Comparison of ENCODE assay signal across 20 mouse cellular contexts in genomic region chr5:73826941-73827340, GRCm38 (mm10).
"Had no signal": no experiment of that assay in that cellular context is flagged by ENCODE, and none has a peak within 500 bp of the region (broad histone marks: within the 10 kb centered on the region; RNA-seq: fewer than 3 reads in every experiment).

No protein-coding gene starts in this region.

- H3K4me1 ChIP-seq: heart, embryonic 13.5 days; heart, embryonic 15.5 days; intestine, embryonic 15.5 days; liver, embryonic 13.5 days; liver, embryonic 15.5 days had no signal

- DNase-seq: gastrocnemius, postnatal 14 days; heart, postnatal 4 days; kidney, adult 18-20 months; kidney, adult 8-10 months; kidney, postnatal 10 days; kidney, postnatal 25 days; kidney, postnatal 4 days; liver; liver, embryonic 13.5 days had no signal

- H3K4me3 ChIP-seq: heart, embryonic 13.5 days; heart, embryonic 15.5 days; hindbrain, embryonic 10.5 days; hindbrain, embryonic 12.5 days; intestine, embryonic 15.5 days; layer of hippocampus, adult 2 months; left cerebral cortex, adult 2 months; limb, embryonic 10.5 days; limb, embryonic 12.5 days; liver, embryonic 13.5 days; liver, embryonic 15.5 days had no signal

- H3K27me3 ChIP-seq: heart, embryonic 13.5 days; heart, embryonic 15.5 days; hindbrain, embryonic 12.5 days; intestine, embryonic 15.5 days; limb, embryonic 12.5 days; liver, embryonic 13.5 days; liver, embryonic 15.5 days had no signal

- H3K9me3 ChIP-seq: heart, embryonic 13.5 days; heart, embryonic 15.5 days; hindbrain, embryonic 10.5 days; hindbrain, embryonic 12.5 days; intestine, embryonic 15.5 days; limb, embryonic 10.5 days; limb, embryonic 12.5 days; liver, embryonic 13.5 days; liver, embryonic 15.5 days had no signal

- H3K27ac ChIP-seq: heart, embryonic 15.5 days; hindbrain, embryonic 10.5 days; hindbrain, embryonic 12.5 days; hindbrain, embryonic 14.5 days; intestine, embryonic 15.5 days; layer of hippocampus, adult 2 months; left cerebral cortex, adult 2 months; limb, embryonic 10.5 days; limb, embryonic 12.5 days; liver, embryonic 13.5 days; liver, embryonic 15.5 days had no signal

- H3K36me3 ChIP-seq: heart, embryonic 13.5 days; heart, embryonic 15.5 days; hindbrain, embryonic 10.5 days; hindbrain, embryonic 12.5 days; intestine, embryonic 15.5 days; limb, embryonic 10.5 days; limb, embryonic 12.5 days; liver, embryonic 13.5 days; liver, embryonic 15.5 days had no signal
